Mouse (Mus musculus) ES-Bruce4 (cell line): ENCODE measurements around the gene Tmem100. TPM values are rescaled to one million over a fixed set of nuclear protein-coding genes. Genes with fewer than 3 reads are reported as not detected.

ENCODE experiments used
- H3K27ac ChIP-seq: 2 replicates; pipeline ENCODE4 v1.5.1; 2012; ENCODE audit warnings: low read length, inconsistent platforms; ENCODE audit not compliant: insufficient read depth
- H3K27me3 ChIP-seq: 2 replicates; pipeline ENCODE4 v1.6.1; 2012; ENCODE audit warnings: mild to moderate bottlenecking, low read length, inconsistent platforms; ENCODE audit not compliant: control insufficient read depth, poor library complexity, insufficient read depth, severe bottlenecking
- H3K36me3 ChIP-seq: 2 replicates; pipeline ENCODE4 v1.6.1; 2012; ENCODE audit warnings: inconsistent platforms, mild to moderate bottlenecking, low read length, moderate library complexity; ENCODE audit not compliant: control insufficient read depth, poor library complexity, insufficient read depth, severe bottlenecking
- H3K4me1 ChIP-seq: one replicate; pipeline ENCODE4 v1.8.1; 2011; ENCODE audit warnings: low read length; ENCODE audit not compliant: control insufficient read depth, insufficient read depth
- H3K4me3 ChIP-seq: 2 replicates; pipeline ENCODE4 v1.5.1; 2011; ENCODE audit warnings: low read depth, mild to moderate bottlenecking, low read length
- H3K9ac ChIP-seq: 2 replicates; pipeline ENCODE4 v1.6.1; 2012; ENCODE audit warnings: low read depth, mild to moderate bottlenecking, inconsistent platforms; ENCODE audit not compliant: poor library complexity, severe bottlenecking
- H3K9me3 ChIP-seq: replicated peaks from 2 replicates; pipeline ENCODE4 v1.6.1; 2012; ENCODE audit warnings: mild to moderate bottlenecking, low read length, inconsistent platforms; ENCODE audit not compliant: control insufficient read depth, poor library complexity, insufficient read depth, severe bottlenecking
- CTCF ChIP-seq: IDR thresholded peaks from one replicate; pipeline ENCODE4 v1.8.1; 2011; ENCODE audit warnings: low read depth, low read length
- EP300 ChIP-seq: IDR thresholded peaks from 2 replicates; pipeline ENCODE4 v1.6.1; 2011; ENCODE audit warnings: low read depth, low read length; ENCODE audit not compliant: insufficient read depth
- POLR2A ChIP-seq: IDR thresholded peaks from one replicate; pipeline ENCODE4 v1.8.1; 2011; ENCODE audit warnings: low read length; ENCODE audit not compliant: insufficient read depth
- polyA plus RNA-seq: library from polyadenylated mRNA; stranded (reverse); fragments of >200 nt; gene quantifications from 2 replicates; pipeline ENCODE4 v1.2.4, GENCODE M21; 2011; ENCODE audit warnings: low read depth; ENCODE audit not compliant: missing spikeins, insufficient read depth, insufficient read length

Gene Tmem100
- polyA plus RNA-seq, 1 experiment: 0.45 TPM

DNA sequence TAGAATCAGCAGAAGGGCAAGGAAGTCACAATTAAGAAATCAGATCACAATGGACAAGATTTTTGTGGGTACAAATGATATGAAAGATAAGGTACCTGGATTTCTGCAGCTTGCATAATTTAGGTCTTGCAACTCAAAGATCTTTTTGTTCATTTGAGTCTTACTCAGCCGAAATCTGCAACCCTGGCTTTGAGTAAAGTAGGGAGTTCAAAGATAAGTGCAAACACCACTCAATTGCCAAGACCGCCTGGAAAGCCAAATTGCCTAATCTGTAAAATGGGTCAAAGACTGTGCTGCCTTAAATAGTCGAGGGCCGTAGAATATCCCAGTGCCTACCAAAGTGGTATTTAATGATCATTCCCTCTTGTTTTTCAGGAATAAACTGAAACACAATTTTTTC, 26.8 kb upstream of the Tmem100 start:
- no peaks in the 10 kb centered on the region; the same call in 1 of the 2 replicates for H3K27me3 ChIP-seq
- TF ChIP-seq POLR2A (no peak), EP300 (no peak), CTCF (no peak)
- no peak overlapping the region for H3K9ac ChIP-seq
- H3K4me3 ChIP-seq: no peak overlapping the region
- H3K36me3 ChIP-seq: no peaks in the 10 kb centered on the region
- H3K9me3 ChIP-seq: no peaks in the 10 kb centered on the region
- H3K27ac ChIP-seq: no peak overlapping the region
- no peaks in the 10 kb centered on the region for H3K4me1 ChIP-seq

GRCm38 (mm10) chr11:90006111-90006510, 24.0 kb upstream of the Tmem100 start:
- no peaks in the 10 kb centered on the region for H3K4me1 ChIP-seq
- no peak overlapping the region for H3K27ac ChIP-seq
- H3K27me3 ChIP-seq: no peaks in the 10 kb centered on the region; the same call in 1 of the 2 replicates
- H3K4me3 ChIP-seq: no peak overlapping the region
- H3K36me3 ChIP-seq: no peaks in the 10 kb centered on the region
- no peaks in the 10 kb centered on the region for H3K9me3 ChIP-seq
- H3K9ac ChIP-seq: no peak overlapping the region
- no peak for TF ChIP-seq POLR2A
- no peak for TF ChIP-seq CTCF
- no peak for TF ChIP-seq EP300

DNA sequence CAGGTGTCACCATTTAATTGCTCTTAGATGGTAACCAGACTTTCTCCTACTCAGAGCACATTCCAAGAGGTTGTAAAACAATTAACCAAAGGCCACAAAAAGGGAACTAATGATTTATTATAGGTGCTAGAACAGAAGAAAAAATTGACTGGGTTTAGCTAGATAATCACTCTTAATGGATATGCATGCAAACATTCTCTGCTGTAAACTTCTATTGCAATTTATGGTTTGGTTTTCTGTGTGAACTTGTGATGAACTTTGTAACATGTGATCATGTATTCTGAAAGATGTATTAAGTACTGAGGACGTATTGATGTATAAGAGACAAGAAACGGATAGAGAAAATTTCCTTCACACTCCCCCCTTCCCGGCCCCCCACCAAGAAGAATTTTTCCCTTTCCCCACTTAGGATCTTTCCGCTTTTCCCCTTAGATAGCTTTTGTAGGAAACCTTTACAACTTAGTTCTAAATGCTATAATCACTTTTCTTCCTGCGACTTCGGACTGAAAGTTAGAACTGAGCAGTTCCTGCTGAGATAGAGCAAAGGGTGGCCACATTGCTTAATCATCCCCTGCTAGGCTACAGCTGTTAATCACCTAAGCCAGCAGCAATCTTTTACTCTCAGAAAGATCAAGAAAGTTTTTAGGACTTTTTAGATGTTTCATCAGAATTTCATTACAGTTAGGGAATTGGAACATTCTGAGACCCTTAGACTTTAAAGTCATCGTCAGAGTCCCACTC, 22.2 kb upstream of the Tmem100 start:
- H3K9ac ChIP-seq: no peak overlapping the region

DNA sequence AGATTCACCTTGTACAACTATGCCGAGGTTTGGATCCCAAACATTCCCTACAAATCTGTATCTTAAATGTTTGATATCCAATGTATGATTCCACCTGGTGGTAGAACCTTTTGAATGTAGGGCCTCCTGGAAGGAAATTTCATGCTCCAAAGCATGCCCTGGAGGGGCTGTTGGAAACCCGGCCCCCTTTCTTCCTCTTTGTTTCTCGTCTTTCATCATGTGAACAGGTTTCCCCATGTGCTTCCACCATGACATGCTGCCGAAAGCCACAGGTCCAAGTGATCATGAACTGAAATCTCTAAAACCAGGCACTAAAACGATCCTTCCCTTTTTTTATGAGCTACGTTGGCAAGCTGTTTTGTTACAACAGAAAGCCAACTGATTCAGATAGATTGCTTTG, 16.5 kb upstream of the Tmem100 start:
- no peak overlapping the region for H3K9ac ChIP-seq
- no peak overlapping the region for H3K4me3 ChIP-seq
- H3K4me1 ChIP-seq: no peaks in the 10 kb centered on the region
- H3K9me3 ChIP-seq: no peaks in the 10 kb centered on the region
- H3K36me3 ChIP-seq: no peaks in the 10 kb centered on the region
- no peak for TF ChIP-seq CTCF
- no peak for TF ChIP-seq EP300
- no peak for TF ChIP-seq POLR2A
- H3K27ac ChIP-seq: no peak overlapping the region
- no peaks in the 10 kb centered on the region; the same call in none of the 2 replicates for H3K27me3 ChIP-seq

More for the DNA sequence above, 22.2 kb upstream of the Tmem100 start:
- Histone ChIP-seq H3K9me3 (no peaks in the 10 kb centered on the region), H3K36me3 (no peaks in the 10 kb centered on the region), H3K4me3 (no peak overlapping the region), H3K4me1 (no peaks in the 10 kb centered on the region), H3K27ac (no peak overlapping the region), H3K27me3 (no peaks in the 10 kb centered on the region; the same call in 1 of the 2 replicates)
- TF ChIP-seq EP300 (no peak), POLR2A (no peak), CTCF (no peak)

- no peak overlapping the region for H3K9ac ChIP-seq
- H3K9me3 ChIP-seq: no peaks in the 10 kb centered on the region
- H3K4me1 ChIP-seq: no peaks in the 10 kb centered on the region
- no peak overlapping the region for H3K27ac ChIP-seq
- H3K27me3 ChIP-seq: no peaks in the 10 kb centered on the region; the same call in none of the 2 replicates
- no peaks in the 10 kb centered on the region for H3K36me3 ChIP-seq
- H3K4me3 ChIP-seq: no peak overlapping the region
- no peak for TF ChIP-seq EP300
- no peak for TF ChIP-seq CTCF
- TF ChIP-seq POLR2A: no peak
Observed at GRCm38 (mm10) chr11:90015281-90015680, 14.9 kb upstream of the Tmem100 start.

GRCm38 (mm10) chr11:90019161-90019560, 11.0 kb upstream of the Tmem100 start:
- Histone ChIP-seq H3K4me1 (no peaks in the 10 kb centered on the region), H3K27ac (no peak overlapping the region), H3K9ac (no peak overlapping the region), H3K27me3 (no peaks in the 10 kb centered on the region; the same call in 1 of the 2 replicates), H3K36me3 (no peaks in the 10 kb centered on the region), H3K9me3 (no peaks in the 10 kb centered on the region), H3K4me3 (no peak overlapping the region)
- TF ChIP-seq POLR2A (no peak), EP300 (no peak), CTCF (no peak)
